In the genomic region with DNA sequence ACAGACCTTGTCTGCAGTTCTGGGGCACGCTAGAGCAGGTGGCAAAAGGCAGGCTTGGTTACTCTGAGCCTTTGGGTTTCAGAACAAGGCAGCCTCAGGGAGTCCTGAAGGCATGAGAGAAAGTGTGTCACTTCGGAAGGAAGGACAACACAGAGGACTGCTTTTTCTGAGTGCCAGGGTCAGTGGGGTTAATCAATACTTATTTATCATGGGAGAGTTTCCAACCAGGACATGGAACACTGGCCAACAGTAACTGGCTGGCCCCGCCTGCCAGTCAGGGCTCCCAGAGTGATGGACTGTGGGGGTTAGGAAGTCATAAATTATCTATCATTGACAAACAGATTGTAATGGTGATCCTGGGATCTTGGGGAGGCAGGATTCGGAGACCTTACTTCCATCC, we compare ENCODE assay signal across 15 mouse cellular contexts.
"Had no signal": no experiment of that assay in that cellular context is flagged by ENCODE, and none has a peak within 500 bp of the region (broad histone marks: within the 10 kb centered on the region; RNA-seq: fewer than 3 reads in every experiment).

No protein-coding gene starts in this region.

- H3K36me3 ChIP-seq: stomach, embryonic 15.5 days had no signal

- H3K4me3 ChIP-seq: neural tube, embryonic 13.5 days; stomach, embryonic 15.5 days had no signal

- H3K27ac ChIP-seq: stomach, embryonic 15.5 days; stomach, postnatal 0 days had no signal

- H3K9ac ChIP-seq: neural tube, embryonic 13.5 days; stomach, embryonic 15.5 days had no signal

- H3K4me1 ChIP-seq: stomach, embryonic 15.5 days had no signal

- H3K27me3 ChIP-seq: neural tube, embryonic 13.5 days; stomach, embryonic 15.5 days had no signal

- H3K4me2 ChIP-seq: neural tube, embryonic 13.5 days; stomach, embryonic 15.5 days had no signal

- DNase-seq: retina, postnatal 1 day; right cerebral cortex, adult 18-20 months; right cerebral cortex, postnatal 14 days; right cerebral cortex, postnatal 25 days; right cerebral cortex, postnatal 4 days; spleen, adult 18-20 months; thymus, adult 18-20 months; thymus, adult 2 months; thymus, postnatal 14 days; thymus, postnatal 25 days; thymus, postnatal 36 days; thymus, postnatal 4 days had no signal

- H3K9me3 ChIP-seq: neural tube, embryonic 13.5 days; stomach, embryonic 15.5 days had no signal
